Mouse (Mus musculus): ENCODE measurements at regions not wholly inside any gene's neighbourhood (a gene's known extent, or its start where the extent isn't known, plus 50 kb on each side); places are given as distances from the start of the nearest gene placed in this dataset.
A peak's percentile ranks its signal among the peaks of the same experiment; 100 is the strongest.

DNA sequence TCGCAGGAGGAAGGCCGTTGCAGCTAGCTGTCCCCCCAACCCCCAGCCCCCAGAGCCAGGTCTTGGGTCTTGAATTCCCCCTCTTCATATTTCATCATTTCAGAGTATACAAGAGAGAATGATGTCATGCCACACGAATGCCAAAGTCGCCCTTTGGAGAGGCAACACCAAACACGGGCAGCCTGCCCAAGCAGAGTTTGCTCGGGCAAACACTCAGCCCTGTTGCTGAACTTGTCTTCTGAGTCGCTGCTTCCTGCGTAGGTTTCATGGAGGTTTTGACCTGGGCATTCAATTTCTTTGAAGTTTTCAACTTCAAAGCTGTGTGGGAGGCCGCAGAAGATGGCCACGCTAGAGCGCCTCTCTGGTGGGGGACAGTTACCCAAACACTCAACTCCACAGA is 72.8 kb upstream of the Slc45a1 start:
- DNase-seq (ENCODE audit: low spot score) = no peak

DNA sequence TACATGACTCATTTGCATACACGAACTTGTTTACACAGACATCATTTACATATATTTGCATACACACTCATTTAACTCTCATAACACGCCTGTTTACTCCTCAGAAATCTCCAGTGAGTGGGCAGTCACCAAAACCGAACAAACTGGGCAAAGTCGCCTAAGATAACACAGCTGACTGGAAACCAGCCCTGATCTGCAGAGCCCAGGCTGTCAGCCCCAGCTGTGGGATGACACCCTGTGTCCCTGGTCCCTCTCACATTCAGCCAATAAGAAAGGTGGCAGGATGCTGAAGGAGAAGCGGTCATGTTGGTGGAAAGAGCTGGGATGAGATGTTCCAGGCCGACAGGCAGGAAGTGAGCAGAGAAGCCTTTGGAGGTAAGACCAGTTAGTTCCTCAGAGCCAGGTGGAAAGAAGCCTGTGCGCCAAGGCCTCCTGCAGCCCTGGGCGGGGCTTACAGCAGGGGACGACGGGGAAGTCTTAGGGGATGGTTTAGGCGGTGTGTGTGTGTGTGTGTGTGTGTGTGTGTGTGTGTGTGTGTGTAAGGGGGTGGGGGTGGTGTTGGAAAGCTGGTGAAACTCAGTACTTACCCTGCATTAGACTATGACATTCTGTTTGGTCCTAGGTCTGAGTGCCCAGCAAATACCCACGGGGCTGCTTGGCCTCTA is 69.8 kb upstream of the Slc45a1 start:
- no peak for DNase-seq (ENCODE audit: low spot score)

DNA sequence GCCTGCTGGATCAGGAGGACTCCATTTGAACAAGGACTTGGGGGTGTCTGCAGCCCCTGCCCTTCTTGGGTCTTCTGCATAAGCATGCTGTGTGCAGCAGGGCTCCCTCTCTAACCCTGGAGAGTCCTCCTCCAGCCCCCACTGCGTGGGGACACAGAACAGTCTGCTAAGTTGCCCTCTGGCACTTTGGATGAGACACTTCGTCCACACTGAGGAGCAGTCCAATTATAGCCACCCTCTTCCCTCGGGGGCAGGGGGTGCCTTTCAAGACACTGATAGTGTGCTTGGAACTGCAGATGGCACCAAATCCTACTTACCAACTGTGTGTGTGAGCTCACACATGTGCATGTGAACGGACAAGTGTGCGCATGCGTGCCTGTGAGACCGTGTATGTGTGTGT is 65.9 kb upstream of the Slc45a1 start:
- DNase-seq (ENCODE audit: low spot score) = no peak

DNA sequence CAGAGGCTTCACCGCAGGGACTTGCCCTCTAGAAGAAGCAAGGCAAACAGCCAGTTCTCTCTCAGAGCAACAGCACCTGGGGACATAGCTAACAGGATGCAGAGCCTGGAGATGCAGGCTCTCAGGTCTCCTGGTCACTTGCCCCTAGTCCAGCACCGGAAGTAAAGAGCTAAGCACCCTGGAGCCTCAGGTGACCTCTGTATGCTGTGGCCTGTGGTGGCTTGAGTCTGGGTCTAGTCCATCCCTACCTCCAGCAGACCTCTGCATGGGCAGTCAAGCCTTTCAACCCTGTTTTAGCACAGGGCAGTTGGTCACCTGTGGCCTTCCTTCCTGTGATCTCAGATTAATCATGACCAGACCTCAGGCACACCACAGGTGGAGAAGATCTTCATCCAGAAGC is 63.1 kb upstream of the Slc45a1 start:
- DNase-seq (ENCODE audit: low spot score) = no peak

DNA sequence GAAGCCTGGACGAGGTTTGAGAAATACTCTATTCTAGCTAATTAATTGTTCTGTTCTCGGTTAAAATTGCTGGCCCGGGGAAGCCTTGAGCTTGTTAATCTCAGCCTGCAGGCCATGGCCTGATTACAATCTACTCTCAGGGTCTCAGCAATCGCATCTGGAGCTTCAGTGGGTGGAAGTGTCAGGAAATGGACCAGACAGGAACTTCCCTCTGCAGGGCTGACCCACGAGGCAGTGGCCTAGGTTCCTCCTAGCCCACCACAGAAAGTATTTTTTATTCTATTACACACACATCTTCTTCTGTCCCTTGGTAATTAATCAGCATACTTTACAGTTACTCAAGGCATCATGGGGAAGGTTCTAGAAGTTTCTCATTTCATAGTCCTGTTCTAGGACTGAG is 61.3 kb upstream of the Slc45a1 start:
- DNase-seq (ENCODE audit: low spot score) = no peak

DNA sequence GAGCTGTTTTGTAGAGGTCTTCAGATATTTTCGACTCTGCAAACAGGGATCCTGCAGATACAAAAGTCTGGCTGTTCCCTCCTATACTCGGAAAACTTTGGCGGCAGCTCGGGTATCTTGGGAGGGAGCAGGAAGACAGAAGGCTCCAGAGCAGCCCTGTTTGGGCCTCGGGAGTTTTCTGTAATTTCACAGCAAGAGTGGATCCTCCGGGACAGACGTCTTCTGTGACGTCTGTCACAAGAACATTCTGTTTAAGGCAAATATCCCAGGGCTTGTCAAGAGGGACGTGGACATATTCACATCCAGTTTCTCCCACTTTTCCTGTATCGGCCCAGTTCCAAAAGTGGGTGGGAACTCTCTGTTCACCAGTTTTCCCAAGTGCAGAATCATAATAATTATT is 60.9 kb upstream of the Slc45a1 start:
- no peak for DNase-seq (ENCODE audit: low spot score)

DNA sequence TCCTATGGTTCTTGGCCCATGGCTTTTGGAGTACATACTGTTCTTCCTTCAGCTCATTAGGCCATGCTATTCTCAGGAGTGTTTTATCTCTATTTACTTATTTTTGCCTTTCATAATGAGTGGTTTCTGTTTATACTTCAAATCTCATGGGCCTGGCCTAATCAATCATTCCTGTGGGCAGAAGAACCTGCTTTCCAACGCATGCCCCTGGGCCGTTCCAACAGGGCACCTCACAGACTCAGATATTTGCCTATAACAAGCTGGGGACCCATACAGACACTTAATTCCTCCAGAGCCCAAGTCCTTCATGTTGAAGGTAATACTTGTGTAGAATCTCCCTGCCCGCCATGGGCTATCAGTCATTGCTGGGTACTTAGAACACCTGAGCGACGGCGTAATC is 59.7 kb upstream of the Slc45a1 start:
- DNase-seq (ENCODE audit: low spot score) = no peak

DNA sequence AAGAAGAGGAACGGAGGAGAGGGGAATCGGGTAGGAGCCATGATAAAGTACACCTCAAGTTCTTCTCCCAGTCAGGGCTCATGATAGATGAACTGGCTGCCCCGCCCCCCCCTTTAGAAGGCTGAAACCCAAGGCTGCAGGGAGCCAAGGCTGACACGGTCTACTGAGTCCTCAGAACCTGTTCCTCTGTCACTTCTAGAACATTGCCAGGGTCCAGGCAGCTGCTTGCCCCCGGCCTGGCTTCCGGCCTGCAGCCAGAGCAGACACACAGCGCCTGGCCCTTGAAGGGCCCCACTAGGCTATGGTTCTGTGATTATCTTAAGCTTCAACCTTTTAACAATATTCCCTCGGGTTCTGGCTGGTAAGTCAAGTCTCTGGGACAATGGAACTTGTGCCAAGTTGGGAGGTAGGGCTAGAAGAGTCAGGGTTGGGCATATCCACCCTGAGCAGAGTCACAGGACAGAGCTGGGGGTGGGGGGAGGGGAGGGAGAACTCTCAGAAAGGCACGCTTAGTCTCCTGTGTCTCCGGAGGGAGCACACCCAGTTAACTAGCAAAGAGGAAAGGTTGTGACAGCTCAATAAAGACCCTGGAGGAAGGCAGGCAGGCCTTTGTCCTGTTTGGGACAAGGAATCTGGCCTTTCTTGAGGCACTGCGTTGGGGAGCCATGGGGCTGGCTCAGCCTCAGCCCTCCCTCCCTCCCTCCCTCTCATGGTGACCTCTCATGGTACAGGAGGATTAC is 57.6 kb upstream of the Slc45a1 start:
- peak; percentile 60 for DNase-seq (ENCODE audit: low spot score)

DNA sequence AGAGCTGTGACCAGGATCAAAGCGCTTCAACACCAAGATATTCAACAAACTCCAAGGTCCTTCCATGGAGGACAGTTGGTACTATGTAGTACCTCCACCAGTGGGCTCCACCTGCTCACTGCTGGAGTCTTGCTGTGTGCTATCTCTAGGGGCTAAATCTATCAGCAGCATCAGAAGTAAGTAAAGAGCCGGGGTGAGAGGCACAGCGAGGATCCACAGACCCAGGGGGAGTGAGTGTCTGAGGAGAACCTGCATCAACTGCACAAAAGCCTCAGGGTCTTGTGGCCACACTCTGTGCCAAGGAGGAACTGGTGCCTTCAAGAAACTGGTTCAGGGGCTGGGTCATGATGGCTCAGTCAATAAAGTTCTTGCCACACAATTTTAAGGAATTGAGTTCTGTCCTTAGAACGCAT is 56.6 kb upstream of the Slc45a1 start:
- peak; percentile 45 for DNase-seq (ENCODE audit: low spot score)

DNA sequence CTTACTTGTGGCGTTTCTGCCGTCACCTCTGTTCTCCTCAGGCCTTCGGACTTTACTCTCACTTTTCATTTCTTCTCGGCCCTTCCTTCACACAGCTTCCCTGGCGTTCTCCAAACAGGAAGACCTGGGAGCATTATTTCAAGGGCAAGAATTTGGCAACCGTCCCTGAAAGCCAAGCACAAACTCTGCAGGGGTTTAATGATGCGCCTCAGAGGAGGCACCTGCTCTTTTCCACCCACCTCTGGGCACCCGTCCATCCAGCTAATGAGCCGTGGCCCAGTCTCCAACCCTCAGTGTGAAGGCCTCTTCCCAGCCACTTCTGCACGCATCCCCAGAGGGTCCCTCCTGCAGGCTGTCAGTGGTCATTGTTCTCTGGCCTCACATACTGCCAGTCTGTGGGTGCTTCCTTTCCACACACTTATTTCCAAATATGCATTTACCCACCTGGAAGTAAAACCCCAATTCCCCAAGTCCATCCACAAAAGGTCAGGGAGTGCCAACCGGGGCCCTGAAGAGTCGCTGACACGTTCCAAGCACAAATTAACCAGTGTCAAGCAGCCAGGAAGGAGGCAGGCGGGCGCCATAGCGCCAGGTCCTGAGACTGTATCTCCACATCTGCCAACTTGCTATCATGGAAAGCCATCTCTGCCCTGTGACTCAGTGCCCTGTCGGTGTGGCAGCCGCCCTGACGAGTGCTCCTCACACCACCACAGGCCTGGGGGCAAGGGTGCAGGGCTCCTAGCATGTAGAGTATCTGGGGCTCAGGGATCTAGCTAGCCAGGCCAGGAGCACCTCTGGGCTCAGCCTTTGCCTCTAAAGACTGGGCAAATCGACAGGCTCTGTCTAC is 56.0 kb upstream of the Slc45a1 start:
- DNase-seq (ENCODE audit: low spot score) = no peak

DNA sequence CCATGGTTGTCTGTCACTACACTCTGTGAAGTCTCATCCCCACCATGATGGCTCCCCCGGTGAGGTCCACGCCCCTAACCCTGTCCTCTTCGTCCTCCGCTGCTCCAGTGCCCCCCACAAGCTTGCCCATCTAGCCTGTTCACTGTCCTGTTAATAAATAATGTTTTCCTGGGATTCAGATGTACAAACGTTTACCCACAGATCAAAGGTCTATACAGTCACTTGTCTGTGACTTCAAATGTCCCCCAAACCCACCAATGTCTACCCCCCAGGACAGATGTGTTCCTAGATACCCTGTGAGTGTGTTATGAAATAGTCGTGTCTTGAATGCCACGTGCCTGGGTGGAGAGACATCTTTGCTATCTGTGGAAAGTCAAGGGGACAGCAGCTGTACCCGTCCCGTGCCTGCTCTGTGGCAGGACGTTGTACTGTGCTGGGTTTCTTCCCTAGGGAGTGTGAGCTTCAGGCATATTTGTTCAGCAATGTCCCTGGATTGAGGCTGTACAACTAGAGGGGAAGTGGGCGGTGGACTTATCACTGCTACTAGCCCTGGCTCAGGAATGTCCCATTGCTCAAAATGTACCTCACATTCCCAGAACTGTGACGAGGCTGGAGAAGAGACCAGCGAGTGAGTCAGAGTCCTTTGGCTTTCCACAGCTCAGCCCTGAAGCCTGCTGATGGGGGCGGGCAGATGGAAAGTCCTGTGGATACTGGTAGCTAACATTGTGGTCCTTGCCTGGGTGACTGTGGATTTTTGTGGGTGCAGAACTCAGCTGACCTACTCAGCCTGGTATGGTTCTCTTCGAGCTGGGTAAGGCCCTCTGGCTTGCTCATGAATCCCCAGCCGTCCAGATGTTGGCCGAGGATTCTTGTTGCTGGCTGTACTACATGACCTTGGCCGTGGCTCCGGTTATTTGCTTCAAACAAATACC is 55.1 kb upstream of the Slc45a1 start:
- DNase-seq (ENCODE audit: low spot score) = no peak

DNA sequence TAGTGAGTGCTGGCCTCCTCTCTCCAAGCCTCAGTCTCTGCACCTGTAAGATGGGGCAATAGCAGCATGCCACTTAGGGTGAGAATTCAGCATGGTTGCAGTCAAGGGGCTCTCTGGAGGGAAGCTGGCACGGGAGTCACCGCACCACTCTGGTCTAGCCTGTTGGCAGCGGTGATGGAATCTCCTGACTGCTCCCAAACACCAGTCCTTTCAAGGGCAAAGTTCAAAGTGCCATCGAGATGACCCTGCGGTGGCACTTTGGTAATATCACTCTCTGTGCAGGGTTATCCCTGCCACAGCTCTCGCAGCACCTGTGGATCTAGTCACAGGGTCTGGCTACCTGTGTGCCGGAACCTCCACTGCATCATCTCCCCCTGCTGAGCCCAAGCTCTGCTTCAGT is 54.3 kb upstream of the Slc45a1 start:
- no peak for DNase-seq (ENCODE audit: low spot score)

DNA sequence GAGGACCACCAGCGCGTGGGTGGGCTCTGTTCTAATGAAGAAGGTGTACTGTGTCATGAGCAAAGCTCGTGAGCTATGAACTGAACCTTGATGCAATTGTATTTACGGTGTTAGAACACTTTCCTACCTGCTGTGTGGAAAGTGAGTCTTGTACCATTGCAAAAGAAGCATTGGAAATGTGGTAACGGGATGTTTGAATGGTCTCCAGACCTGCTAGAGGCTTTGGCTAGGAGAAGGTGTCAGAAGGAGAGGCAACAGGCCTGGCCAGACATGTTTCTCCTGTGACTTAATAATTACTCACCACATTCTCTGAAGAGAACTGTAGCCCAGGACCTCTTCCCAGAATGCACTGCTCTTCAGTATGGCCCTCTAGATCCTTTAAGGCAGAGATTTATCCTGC is 51.3 kb upstream of the Slc45a1 start:
- DNase-seq (ENCODE audit: low spot score) = no peak
